9 mouse cellular contexts compared by ENCODE assay signal in genomic region chr11:34845567-34846267, GRCm38 (mm10). TPM values are rescaled to one million over a fixed set of nuclear protein-coding genes. Genes with fewer than 3 reads are reported as not detected.
DNase-seq lines count a peak whose midpoint lies in the region; ATAC-seq and TF ChIP-seq lines count a peak whose summit lies in the region.
"Had no signal": no experiment of that assay in that cellular context is flagged by ENCODE, and none has a peak within 500 bp of the region (broad histone marks: within the 10 kb centered on the region; RNA-seq: fewer than 3 reads in every experiment).

No protein-coding gene starts in this region.

- peak overlapping the region; percentile 4; the same call in 1 of the 2 replicates for H3K4me3 ChIP-seq in intestine, postnatal 0 days (ENCODE audit: low read depth, low read length)

- H3K36me3 ChIP-seq in intestine, postnatal 0 days (ENCODE audit: control insufficient read depth, insufficient read depth), result no peaks in the 10 kb centered on the region

- 36% methylated on average over 22 of the region's 22 CpGs for WGBS in intestine, postnatal 0 days

- H3K4me1 ChIP-seq in intestine, postnatal 0 days (replicated peaks; ENCODE audit: control insufficient read depth, insufficient read depth, low read length), result no peaks in the 10 kb centered on the region

- H3K9me3 ChIP-seq in intestine, postnatal 0 days (ENCODE audit: control insufficient read depth), result no peaks in the 10 kb centered on the region

- ATAC-seq in intestine, postnatal 0 days, result no peak
- ATAC-seq: inflammation-experienced regulatory T-cells, adult 6 months had no signal

- no peak overlapping the region for H3K27ac ChIP-seq in intestine, postnatal 0 days (ENCODE audit: low read depth, low read length)

- H3K4me2 ChIP-seq in intestine, postnatal 0 days (replicated peaks; ENCODE audit: low read depth), result peak overlapping the region; percentile 47

- TF ChIP-seq CTCF in intestine, postnatal 0 days (IDR thresholded peaks at IDR 0.05; ENCODE audit: low read depth), result no peak

- peak; percentile 11 to 58 for DNase-seq in adrenal gland, adult (ENCODE audit: inconsistent age in 2 of 2, low spot score in 1 of 2)
- DNase-seq in adrenal gland, adult 18-20 months (ENCODE audit: low spot score in 2 of 2), result no peak
- peak; percentile 30 to 36 for DNase-seq in gastrocnemius, adult 8-10 months (ENCODE audit: low spot score in 2 of 2)
- peak; percentile 10 for DNase-seq in ovary, postnatal 10 days (ENCODE audit: low spot score)
- no peak for DNase-seq in MN1 (ENCODE audit: low spot score)
- no peak for DNase-seq in c-Kit-positive CD71-positive TER-119-positive erythroid progenitor cells, embryonic 14.5 days (ENCODE audit: low spot score)
- DNase-seq in cerebellum, postnatal 36 days, result no peak

- H3K27me3 ChIP-seq in intestine, postnatal 0 days (replicated peaks; ENCODE audit: control insufficient read depth, insufficient read depth, low read length), result 0 out of 2 replicates have a peak, but pooled peaks cover 3% of the 10 kb centered on the region

- no peak overlapping the region for H3K9ac ChIP-seq in intestine, postnatal 0 days (ENCODE audit: low read depth, low read length)

RNA-seq across cellular contexts. Expression of gene Spdl1, which starts 12.3 kb away (rescaled TPM):
- under 1 TPM; 0.36 to 0.90 TPM for total RNA-seq in adrenal gland, adult 18-20 months (2021)
- total RNA-seq in gastrocnemius, adult 8-10 months (2022), result under 1 TPM in 2 of 4 experiments, not detected in 2; 0.11 to 0.39 TPM
- 3.3 and 3.9 TPM in 2 replicates for polyA plus RNA-seq in intestine, postnatal 0 days (2015; fragmentation: Nextera tagmentation; extraction: Ambion mirVana)

Comparison
In these comparisons a context has a peak if more than half of its experiments do, and no peak if none do; other contexts are left out.
1. DNase-seq: peak in adrenal gland, adult (2 of 2), gastrocnemius, adult 8-10 months (2 of 2) and ovary, postnatal 10 days (single experiment); none in adrenal gland, adult 18-20 months (0 of 2), MN1 (single experiment), c-Kit-positive CD71-positive TER-119-positive erythroid progenitor cells, embryonic 14.5 days (single experiment) and cerebellum, postnatal 36 days (0 of 2).